Mouse (Mus musculus): ENCODE measurements at regions not wholly inside any gene's neighbourhood (a gene's known extent, or its start where the extent isn't known, plus 50 kb on each side); places are given as distances from the start of the nearest gene placed in this dataset.

- DNase-seq, result no peak
These were observed 401.6 kb upstream of the Nmur2 start for GRCm38 (mm10) chr11:56442381-56442780.

DNA sequence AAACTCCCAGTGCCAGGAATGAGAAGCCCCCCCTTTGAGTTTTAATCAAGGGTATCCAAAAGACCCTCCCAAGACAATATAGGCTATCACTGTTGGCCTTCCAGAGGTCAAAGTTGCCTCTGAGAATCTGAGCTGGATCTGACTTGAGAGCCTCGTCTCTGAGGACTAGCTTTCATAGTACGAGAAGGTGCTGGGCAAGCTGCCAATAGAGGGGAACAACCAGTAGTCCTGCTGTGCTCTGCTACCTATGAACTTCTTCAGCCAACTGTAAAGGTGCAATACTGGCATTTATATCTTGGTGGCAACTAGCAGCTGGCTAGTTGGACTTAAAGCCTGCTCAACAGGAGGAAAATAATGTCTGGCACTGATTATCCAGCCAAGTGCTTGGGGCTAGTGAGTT, 400.3 kb upstream of the Nmur2 start:
- DNase-seq, result no peak

- DNase-seq, result no peak
These were observed 390.3 kb upstream of the Nmur2 start for GRCm38 (mm10) chr11:56431089-56431488.

DNA sequence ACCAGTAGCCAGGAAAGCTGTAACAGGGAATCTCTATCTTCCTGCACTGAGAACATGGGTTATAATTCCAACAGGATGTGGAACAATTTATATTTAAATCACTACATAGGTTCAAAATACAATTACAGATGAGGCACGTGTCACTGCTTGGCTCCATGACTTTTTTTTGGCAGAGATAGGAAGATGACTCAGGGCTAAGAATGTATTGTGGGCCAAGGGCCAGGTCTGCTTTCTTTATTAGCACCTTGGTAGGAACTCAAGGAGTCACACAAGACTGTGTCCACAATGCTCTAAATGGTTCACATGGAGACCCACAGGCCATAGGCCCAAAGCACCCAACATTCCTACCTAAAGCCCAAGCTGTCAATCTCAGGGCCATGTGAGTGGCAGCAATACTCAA, 344.0 kb upstream of the Nmur2 start:
- DNase-seq, result no peak

GRCm38 (mm10) chr11:56377535-56377934, 336.7 kb upstream of the Nmur2 start:
- no peak for DNase-seq

DNA sequence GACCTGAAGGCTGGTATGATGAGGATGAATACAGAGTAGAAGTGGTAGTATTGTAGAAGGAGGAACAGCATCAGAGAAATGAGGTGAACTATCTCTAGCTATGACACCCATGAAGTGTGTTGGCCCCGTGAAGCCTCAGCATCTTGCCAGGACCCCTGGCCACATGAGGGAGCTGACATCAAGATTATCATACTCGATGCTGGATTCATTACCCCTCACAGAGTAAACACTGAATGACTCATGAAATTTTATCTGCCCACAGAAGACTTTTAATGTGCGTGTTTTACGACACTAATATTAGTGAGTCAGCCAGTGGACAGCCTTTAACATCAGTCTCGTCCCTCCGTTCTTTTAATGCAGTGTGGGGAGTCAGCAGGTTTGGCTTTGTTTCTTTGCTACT, 333.5 kb upstream of the Nmur2 start:
- DNase-seq, result peak; percentile 3

DNA sequence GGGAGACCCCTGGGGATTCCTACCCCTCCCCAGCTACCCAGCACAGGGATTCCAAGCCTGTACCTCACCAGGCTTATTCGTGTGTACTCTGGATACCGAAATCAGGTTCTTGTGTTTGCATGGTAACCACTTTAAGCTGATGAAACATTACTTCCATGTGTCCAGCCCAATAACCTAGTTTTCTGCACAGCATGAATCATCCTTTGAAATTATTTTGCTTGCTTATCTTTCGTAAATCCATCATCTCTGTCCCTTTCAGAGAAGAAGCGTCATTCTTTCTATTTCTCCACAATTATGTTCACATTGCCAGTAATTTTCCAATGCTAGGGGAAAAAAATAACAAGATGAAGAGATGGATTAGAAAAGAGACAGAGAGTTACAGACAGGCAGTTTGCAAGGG, 332.8 kb upstream of the Nmur2 start:
- no peak for DNase-seq

DNA sequence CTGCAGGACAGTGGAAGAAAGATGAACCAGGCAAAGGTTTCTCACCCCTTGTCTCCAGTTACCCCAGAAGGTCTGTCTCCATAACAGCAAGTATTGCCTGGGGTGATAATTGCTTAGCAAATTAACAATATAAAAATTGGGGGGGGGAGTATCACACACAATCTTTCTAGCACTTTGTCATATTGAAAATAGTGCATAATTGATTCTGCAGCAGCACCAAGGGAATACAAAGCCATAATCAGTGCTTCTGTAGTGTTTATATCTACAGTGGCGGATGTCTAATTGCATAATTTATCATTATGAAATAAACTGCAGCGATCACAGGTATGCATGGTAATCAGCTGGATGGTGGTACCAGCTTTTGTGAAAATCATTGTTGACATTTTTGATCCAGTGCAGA, 316.9 kb upstream of the Nmur2 start:
- DNase-seq, result no peak

- DNase-seq, result peak; percentile 21
These were observed 311.1 kb upstream of the Nmur2 start for GRCm38 (mm10) chr11:56351798-56352366.

DNA sequence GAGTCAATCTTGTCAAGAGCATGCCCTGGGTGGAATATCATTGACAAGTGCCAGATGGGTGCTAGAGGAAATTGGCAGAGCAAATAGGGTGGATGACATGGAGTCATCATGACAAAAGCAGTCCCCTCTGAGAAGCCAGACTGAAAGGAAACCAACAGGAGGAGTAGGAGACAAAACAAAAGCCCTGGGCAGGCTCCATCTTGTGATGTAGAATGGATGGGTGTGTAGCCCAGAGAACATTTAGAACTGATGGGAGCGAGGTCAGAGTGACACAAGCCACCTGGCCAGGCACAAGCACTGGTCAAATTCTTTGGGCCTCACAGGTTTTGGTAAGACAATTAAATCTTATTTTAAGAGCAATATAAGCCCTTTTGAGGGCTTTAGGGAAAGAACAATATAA, 310.4 kb upstream of the Nmur2 start:
- DNase-seq, result peak; percentile 11

DNA sequence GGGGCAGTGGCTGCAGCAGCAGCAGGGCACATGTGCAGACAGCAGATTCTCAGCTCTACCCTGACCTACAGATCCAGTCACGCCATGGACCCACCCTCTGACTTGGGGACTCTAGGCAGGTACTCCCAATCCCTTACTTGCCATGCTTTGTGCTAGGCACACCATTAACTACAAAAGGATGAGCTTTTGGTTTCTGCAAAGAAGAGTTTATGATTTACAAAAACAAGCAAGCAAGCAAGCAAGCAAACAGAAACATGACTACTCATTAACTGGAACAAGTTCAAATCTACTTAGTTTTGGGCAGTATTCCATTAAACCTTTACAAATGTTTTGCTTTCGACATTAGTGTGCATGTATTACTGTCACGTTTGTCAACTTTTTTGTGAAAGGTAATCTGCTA, 309.0 kb upstream of the Nmur2 start:
- no peak for DNase-seq

GRCm38 (mm10) chr11:56348408-56348807, 307.6 kb upstream of the Nmur2 start:
- no peak for DNase-seq

DNA sequence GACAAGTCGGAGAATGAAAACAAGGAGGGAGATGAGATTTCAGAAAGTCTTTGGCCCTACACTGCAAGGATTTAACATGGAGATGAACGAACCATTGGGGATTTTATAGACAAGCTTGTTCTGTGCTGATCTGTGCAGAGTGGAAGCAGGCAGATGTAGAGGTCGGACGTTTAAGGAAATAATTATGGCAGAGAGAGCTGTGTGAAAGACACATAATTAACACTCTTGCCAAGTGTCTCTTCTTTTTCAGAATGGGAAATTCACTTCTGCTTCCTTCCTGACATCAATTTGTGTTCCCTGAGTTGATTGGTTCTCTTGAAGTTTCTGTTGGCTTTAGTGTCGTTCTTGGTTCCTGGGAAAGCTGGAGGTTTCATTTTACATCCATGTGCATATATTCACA, 302.3 kb upstream of the Nmur2 start:
- no peak for DNase-seq

DNA sequence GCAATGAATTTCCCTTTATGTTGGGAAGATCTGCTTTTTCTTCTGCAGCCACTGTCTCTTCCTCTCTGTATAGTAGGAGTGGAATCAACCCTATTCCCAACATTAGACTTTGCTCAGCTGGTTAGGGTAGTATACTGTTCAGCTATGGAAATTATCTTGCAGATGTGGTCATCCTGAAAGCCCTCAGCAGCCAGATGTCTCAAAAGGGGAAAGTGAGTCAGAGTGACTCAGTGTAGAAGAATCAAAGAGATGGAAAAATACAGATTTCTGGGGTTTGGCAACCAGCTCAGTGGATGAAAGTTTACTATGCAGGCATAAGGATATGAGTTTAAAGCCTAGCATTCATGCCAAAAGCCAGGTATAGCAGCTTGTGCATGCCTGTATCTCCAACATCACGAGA, 300.9 kb upstream of the Nmur2 start:
- DNase-seq, result no peak

DNA sequence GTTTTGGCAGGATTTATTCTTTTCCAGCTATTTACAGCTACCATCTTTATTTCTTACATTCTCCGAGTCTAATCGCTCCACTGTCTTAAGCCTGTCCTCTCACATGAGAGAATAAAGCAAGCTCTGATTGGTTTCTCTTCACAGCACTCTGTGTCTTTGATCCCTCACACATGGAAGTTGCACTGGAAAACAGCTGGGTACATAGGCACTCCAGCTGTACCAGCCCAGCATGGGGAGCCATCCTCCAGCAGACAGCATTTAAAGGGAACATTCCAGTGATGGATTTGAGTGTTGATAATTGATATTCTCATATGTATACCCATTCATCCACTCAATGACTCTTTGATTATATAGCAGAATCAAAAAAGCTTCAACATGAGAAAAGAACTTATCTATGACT, 300.2 kb upstream of the Nmur2 start:
- no peak for DNase-seq

- no peak for DNase-seq
These were observed 297.7 kb upstream of the Nmur2 start for GRCm38 (mm10) chr11:56338511-56338910.

- no peak for DNase-seq
These were observed 295.1 kb upstream of the Nmur2 start for GRCm38 (mm10) chr11:56335937-56336336.

DNA sequence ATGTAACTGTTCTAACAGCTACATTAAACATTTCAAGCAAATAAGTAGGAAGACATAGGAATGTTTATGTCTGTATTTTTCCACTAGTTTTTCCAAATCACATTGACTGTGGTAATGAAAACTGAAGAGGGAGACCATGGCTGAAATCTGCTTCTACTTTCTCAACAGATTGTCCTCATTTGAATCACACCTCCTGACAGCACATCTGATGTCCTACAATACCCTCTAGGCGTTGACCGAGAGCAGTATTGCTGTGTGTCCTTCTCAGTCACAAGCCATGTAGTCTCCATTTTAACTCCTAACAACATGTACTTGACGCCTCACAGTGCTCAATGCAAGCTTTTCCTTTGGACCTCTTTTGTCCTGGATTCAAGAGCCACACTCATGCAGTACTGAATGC, 279.5 kb upstream of the Nmur2 start:
- no peak for DNase-seq

GRCm38 (mm10) chr11:56315221-56315987, 274.6 kb upstream of the Nmur2 start:
- DNase-seq, result peak; percentile 12

DNA sequence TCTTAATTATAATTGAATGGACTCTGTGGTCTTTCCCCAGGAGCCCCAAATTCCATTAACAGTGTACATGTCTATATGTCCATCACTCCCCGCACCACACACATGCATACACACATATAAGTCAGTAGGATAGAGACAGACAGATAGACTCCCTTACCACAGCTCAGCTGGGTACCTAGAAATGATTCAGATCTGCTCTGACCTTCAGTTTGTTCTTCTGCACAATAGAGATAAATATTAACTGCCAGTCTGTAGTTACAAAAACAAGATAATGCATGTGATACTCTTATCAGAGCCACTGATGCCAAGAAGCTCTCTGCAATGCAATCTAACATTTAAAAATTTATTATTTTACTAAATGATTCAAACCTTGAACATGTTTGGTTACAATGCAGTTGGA, 268.7 kb upstream of the Nmur2 start:
- DNase-seq, result no peak

- no peak for DNase-seq
These were observed 267.7 kb upstream of the Nmur2 start for GRCm38 (mm10) chr11:56308383-56309105.

- DNase-seq, result no peak
These were observed 266.2 kb upstream of the Nmur2 start for GRCm38 (mm10) chr11:56307051-56307450.

- peak; percentile 35 for DNase-seq
These were observed 250.1 kb upstream of the Nmur2 start for GRCm38 (mm10) chr11:56290651-56291578.

Measured in lung, postnatal 14 days (tissue).